Mouse (Mus musculus): ENCODE measurements around the gene Pjvk. TPM values are rescaled to one million over a fixed set of nuclear protein-coding genes. Genes with fewer than 3 reads are reported as not detected.
A peak's percentile ranks its signal among the peaks of the same experiment; 100 is the strongest.

The Pjvk gene
- total RNA-seq, 2 experiments from 2014 or later, result 0.27 TPM; not detected in 1

- intact Hi-C loops (cut with DNase I), result no loop called here
- DNase-seq, result no peak
Observed at GRCm38 (mm10) chr2:76659419-76659818, 11.1 kb downstream of the Pjvk start.

- no peak for DNase-seq
- intact Hi-C loops (cut with DNase I), result no loop called here
Observed at GRCm38 (mm10) chr2:76665531-76665930, 17.3 kb downstream of the Pjvk start.

GRCm38 (mm10) chr2:76667200-76667599 is 18.9 kb downstream of the Pjvk start:
- no peak for DNase-seq
- intact Hi-C loops (cut with DNase I), result no loop called here

- no peak for DNase-seq
- intact Hi-C loops (cut with DNase I), result loop anchor here (2.0 to 10.0 kb wide), 2 partner anchors 23 to 193 kb away; partner anchors contain the start of genes Pjvk and Prkra
Observed at GRCm38 (mm10) chr2:76671641-76672040, 23.4 kb downstream of the Pjvk start.

GRCm38 (mm10) chr2:76672134-76672745 is 24.0 kb downstream of the Pjvk start:
- DNase-seq, result no peak
- intact Hi-C loops (cut with DNase I), result loop anchor here (2.0 to 10.0 kb wide), 2 partner anchors 23 to 193 kb away; partner anchors contain the start of genes Pjvk and Prkra

GRCm38 (mm10) chr2:76672966-76673392 is 24.7 kb downstream of the Pjvk start, which contains the start of gene Fkbp7:
Gene Fkbp7 (minus strand): TSS chr2:76673116.
- intact Hi-C loops (cut with DNase I), result loop anchor here (2.0 to 10.0 kb wide), 2 partner anchors 24 to 192 kb away; partner anchors contain the start of genes Pjvk and Prkra
- DNase-seq, result peak; percentile 89 to 93

GRCm38 (mm10) chr2:76673472-76674081 is 25.3 kb downstream of the Pjvk start:
- intact Hi-C loops (cut with DNase I), result loop anchor here (2.0 to 10.0 kb wide), 2 partner anchors 25 to 191 kb away; partner anchors contain the start of genes Pjvk and Prkra

GRCm38 (mm10) chr2:76674725-76675427 is 26.6 kb downstream of the Pjvk start, which contains the start of gene Plekha3:
Gene Plekha3 (plus strand): TSS chr2:76675281.
- peak; percentile 86 to 90 for DNase-seq
- intact Hi-C loops (cut with DNase I), result loop anchor here (10.0 kb wide), 1 partner anchor 190 kb away; no protein-coding TSS in a partner anchor

More at GRCm38 (mm10) chr2:76673472-76674081, 25.3 kb downstream of the Pjvk start:
- DNase-seq, result peak; percentile 59 to 65

- DNase-seq, result peak in 1 of 2 experiments; percentile 24
- intact Hi-C loops (cut with DNase I), result loop anchor here (10.0 kb wide), 1 partner anchor 189 kb away; no protein-coding TSS in a partner anchor
Observed at GRCm38 (mm10) chr2:76675451-76675850, 27.2 kb downstream of the Pjvk start.

- DNase-seq, result no peak
- intact Hi-C loops (cut with DNase I), result loop anchor here (10.0 kb wide), 1 partner anchor 189 kb away; no protein-coding TSS in a partner anchor
Observed at GRCm38 (mm10) chr2:76675949-76676348, 27.7 kb downstream of the Pjvk start.

- DNase-seq, result no peak
- intact Hi-C loops (cut with DNase I), result loop anchor here (10.0 kb wide), 1 partner anchor 188 kb away; no protein-coding TSS in a partner anchor
Observed at GRCm38 (mm10) chr2:76676401-76677226, 28.3 kb downstream of the Pjvk start.

- DNase-seq, result no peak
- intact Hi-C loops (cut with DNase I), result no loop called here
Observed at GRCm38 (mm10) chr2:76682301-76682700, 34.0 kb downstream of the Pjvk start.

GRCm38 (mm10) chr2:76686986-76687385 is 38.7 kb downstream of the Pjvk start:
- DNase-seq, result no peak
- intact Hi-C loops (cut with DNase I), result no loop called here

- DNase-seq, result no peak
- intact Hi-C loops (cut with DNase I), result no loop called here
Observed at GRCm38 (mm10) chr2:76687608-76688007, 39.3 kb downstream of the Pjvk start.

GRCm38 (mm10) chr2:76688162-76688561 is 39.9 kb downstream of the Pjvk start:
- intact Hi-C loops (cut with DNase I), result no loop called here
- no peak for DNase-seq

GRCm38 (mm10) chr2:76690436-76691204 is 42.3 kb downstream of the Pjvk start:
- intact Hi-C loops (cut with DNase I), result no loop called here
- peak; percentile 65 to 80 for DNase-seq

GRCm38 (mm10) chr2:76693765-76694164 is 45.5 kb downstream of the Pjvk start:
- no peak for DNase-seq
- intact Hi-C loops (cut with DNase I), result no loop called here

- intact Hi-C loops (cut with DNase I), result loop anchor here (5.0 kb wide), 1 partner anchor 48 kb away; the partner anchor contains the start of genes Pjvk and Prkra
- DNase-seq, result no peak
Observed at GRCm38 (mm10) chr2:76695290-76695689, 47.0 kb downstream of the Pjvk start.

- no peak for DNase-seq
Observed at GRCm38 (mm10) chr2:76702188-76702587, 53.9 kb downstream of the Pjvk start.

More at GRCm38 (mm10) chr2:76702188-76702587, 53.9 kb downstream of the Pjvk start:
- intact Hi-C loops (cut with DNase I), result no loop called here

Data from heart, postnatal 14 days (tissue).